Mouse (Mus musculus) spleen, adult 2 months (tissue): Measurements from ENCODE around the gene Mgl2. TPM values are rescaled to one million over a fixed set of nuclear protein-coding genes. Genes with fewer than 3 reads are reported as not detected.
"Not testable (repeated sequence)": the region's sequence is repeated elsewhere in the genome, so short reads cannot be mapped to it uniquely, and the experiment has no call there.

ENCODE experiments used
- DNase-seq, 2 experiments: peaks; one replicate each; pipeline versions ENCODE4 v3.0.0 to v3.0.0-alpha.2; 2012 to 2021; ENCODE audit warnings: low spot score in 2 of 2, low read depth in 1 of 2
- H3K27ac ChIP-seq: fragments of 200-500 bp; 2 replicates; pipeline ENCODE4 v1.5.1; 2012; ENCODE audit warnings: low read length, inconsistent platforms; ENCODE audit not compliant: insufficient read depth
- H3K27me3 ChIP-seq: fragments of 200-500 bp; 2 replicates; pipeline ENCODE4 v1.6.1; 2012; ENCODE audit warnings: mild to moderate bottlenecking, moderate library complexity, low read length, inconsistent platforms; ENCODE audit not compliant: control insufficient read depth, insufficient read depth
- H3K36me3 ChIP-seq: fragments of 200-500 bp; 2 replicates; pipeline ENCODE4 v1.6.1; 2012; ENCODE audit warnings: mild to moderate bottlenecking, low read length, inconsistent platforms; ENCODE audit not compliant: control insufficient read depth, insufficient read depth
- H3K4me1 ChIP-seq: fragments of 200-500 bp; 2 replicates; pipeline ENCODE4 v1.6.1; 2011; ENCODE audit warnings: inconsistent platforms; ENCODE audit not compliant: control insufficient read depth, insufficient read depth, insufficient read length
- H3K4me3 ChIP-seq: fragments of 200-500 bp; 2 replicates; pipeline ENCODE4 v1.5.1; 2011; ENCODE audit warnings: mild to moderate bottlenecking, inconsistent platforms; ENCODE audit not compliant: insufficient read depth, insufficient read length; ENCODE audit errors: extremely low read depth
- CTCF ChIP-seq: fragments of 200-500 bp; IDR thresholded peaks from 2 replicates; pipeline ENCODE4 v1.5.1; 2011; ENCODE audit warnings: mild to moderate bottlenecking, inconsistent platforms; ENCODE audit not compliant: insufficient read depth, insufficient read length, insufficient replicate concordance; ENCODE audit errors: extremely low read depth
- POLR2A ChIP-seq: fragments of 200-500 bp; IDR thresholded peaks from 2 replicates; pipeline ENCODE4 v1.6.1; 2011; ENCODE audit warnings: low read depth, low read length, inconsistent platforms
- WGBS: fragments of 180-500 bp; shearing (Covaris S2); methylation state at CpG from one replicate; pipeline ENCODE4 v1.1.7; 2018; 5-methylcytosine and 5-hydroxymethylcytosine counted together
- polyA plus RNA-seq: library from polyadenylated mRNA; depleted of rRNA; stranded (reverse); fragments of >200 nt; gene quantifications from 2 replicates; pipeline ENCODE4 v1.2.3, GENCODE M21; 2012

Gene Mgl2
- polyA plus RNA-seq, 1 experiment = 0.50 TPM

DNA sequence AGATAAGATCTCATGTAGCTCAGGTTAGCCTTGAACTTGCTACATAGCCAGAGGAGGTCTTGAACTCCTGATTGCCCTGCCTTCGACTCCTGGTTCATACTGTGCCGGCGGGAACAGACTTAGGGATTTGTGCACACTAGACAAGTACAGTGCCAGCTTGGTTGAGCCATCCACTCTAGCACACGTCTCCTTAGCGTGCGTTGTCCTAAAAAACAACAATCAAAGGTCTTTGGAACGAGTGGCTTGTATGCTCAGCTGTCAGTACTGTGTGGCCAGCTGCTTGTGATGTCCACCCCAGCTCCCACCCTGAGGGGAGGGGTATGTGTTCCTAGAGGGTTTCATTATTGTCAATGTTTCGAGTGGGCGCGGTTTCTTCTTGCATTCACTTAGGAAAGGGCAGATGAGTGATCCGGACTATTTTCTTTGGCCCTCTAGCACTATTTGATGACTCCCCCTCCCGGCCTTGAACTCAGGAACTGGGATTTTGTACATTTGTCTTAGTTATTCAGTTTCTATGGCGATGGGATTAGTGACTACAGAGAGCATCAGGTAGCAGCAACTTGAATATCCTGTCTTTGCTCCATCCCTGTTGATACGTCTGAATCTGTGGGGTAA lies 26.3 kb upstream of the Mgl2 start:
- no peak for DNase-seq

DNA sequence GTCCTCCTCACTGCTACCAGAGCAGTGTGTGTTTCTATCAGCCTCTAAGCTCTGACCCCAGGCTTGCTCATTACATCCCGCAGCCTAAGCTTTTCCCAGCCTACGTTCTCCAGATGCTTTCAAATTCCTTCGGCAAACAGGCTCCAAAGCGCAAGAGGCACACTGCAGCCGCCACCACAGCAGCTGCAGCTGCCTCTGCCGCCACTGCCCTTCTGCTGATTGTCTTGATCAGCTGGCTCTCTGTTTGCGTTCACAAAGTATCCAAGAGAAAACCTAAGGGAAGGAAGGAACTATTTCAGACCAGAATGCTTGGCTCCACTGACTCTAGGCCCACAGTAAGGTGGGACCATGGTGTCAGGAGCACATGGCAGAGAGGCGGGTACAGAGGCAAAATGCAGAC lies 23.0 kb upstream of the Mgl2 start:
- no peak for DNase-seq
- no peak for TF ChIP-seq POLR2A
- no peak for TF ChIP-seq CTCF
- Histone ChIP-seq H3K27me3 (no peaks in the 10 kb centered on the region), H3K27ac (no peak overlapping the region), H3K36me3 (no peaks in the 10 kb centered on the region), H3K4me1 (no peaks in the 10 kb centered on the region), H3K4me3 (no peak overlapping the region)
- 92% methylated on average over 8 of the region's 8 CpGs for WGBS

More for the DNA sequence above, 26.3 kb upstream of the Mgl2 start:
- no peaks in the 10 kb centered on the region for H3K36me3 ChIP-seq
- TF ChIP-seq CTCF (no peak), POLR2A (no peak)
- H3K4me1 ChIP-seq = no peaks in the 10 kb centered on the region
- no peaks in the 10 kb centered on the region for H3K27me3 ChIP-seq
- no peak overlapping the region for H3K4me3 ChIP-seq
- whole genome bisulfite sequencing = 88% methylated on average over 14 of the region's 14 CpGs
- H3K27ac ChIP-seq = no peak overlapping the region

GRCm38 (mm10) chr11:70110146-70110545 lies 20.0 kb upstream of the Mgl2 start:
- TF ChIP-seq POLR2A (no peak), CTCF (peak; percentile 48; the same call in 1 of the 2 replicates)
- Histone ChIP-seq H3K27me3 (no peaks in the 10 kb centered on the region), H3K4me3 (no peak overlapping the region), H3K27ac (no peak overlapping the region), H3K4me1 (no peaks in the 10 kb centered on the region), H3K36me3 (no peaks in the 10 kb centered on the region)
- DNase-seq = peak; percentile 7 to 28
- WGBS = 66% methylated on average over 3 of the region's 3 CpGs

GRCm38 (mm10) chr11:70114562-70114961 lies 15.6 kb upstream of the Mgl2 start:
- TF ChIP-seq POLR2A (no peak), CTCF (no peak)
- H3K36me3 ChIP-seq = no peaks in the 10 kb centered on the region
- no peak overlapping the region for H3K27ac ChIP-seq
- no peaks in the 10 kb centered on the region for H3K4me1 ChIP-seq
- 40% methylated on average over 4 of the region's 4 CpGs for WGBS
- H3K4me3 ChIP-seq = no peak overlapping the region
- H3K27me3 ChIP-seq = no peaks in the 10 kb centered on the region
- DNase-seq = no peak

- no peak for DNase-seq
- TF ChIP-seq CTCF (no peak), POLR2A (no peak)
- H3K27me3 ChIP-seq = no peaks in the 10 kb centered on the region
- H3K4me3 ChIP-seq = no peak overlapping the region
- WGBS = 88% methylated on average over 3 of the region's 3 CpGs
- H3K27ac ChIP-seq = no peak overlapping the region
- H3K36me3 ChIP-seq = no peaks in the 10 kb centered on the region
- no peaks in the 10 kb centered on the region for H3K4me1 ChIP-seq
These were observed 14.2 kb upstream of the Mgl2 start for GRCm38 (mm10) chr11:70115901-70116300.

GRCm38 (mm10) chr11:70135001-70135400 lies 4.9 kb downstream of the Mgl2 start:
- not testable (repeated sequence) for H3K4me3 ChIP-seq, H3K27me3 ChIP-seq, H3K27ac ChIP-seq, H3K4me1 ChIP-seq, H3K36me3 ChIP-seq, DNase-seq
- WGBS = 82% methylated on average over 3 of the region's 3 CpGs

- 74% methylated on average over 8 of the region's 8 CpGs for WGBS
- not testable (repeated sequence) for H3K27me3 ChIP-seq, DNase-seq
These were observed 5.8 kb downstream of the Mgl2 start for GRCm38 (mm10) chr11:70135925-70136324.

More at GRCm38 (mm10) chr11:70135925-70136324, 5.8 kb downstream of the Mgl2 start:
- H3K4me1 ChIP-seq, H3K36me3 ChIP-seq, H3K4me3 ChIP-seq, H3K27ac ChIP-seq: not testable (repeated sequence)
